Mouse (Mus musculus): Measurements from ENCODE around the gene Slc22a17. TPM values are rescaled to one million over a fixed set of nuclear protein-coding genes. Genes with fewer than 3 reads are reported as not detected.
"Not testable (repeated sequence)": the region's sequence is repeated elsewhere in the genome, so short reads cannot be mapped to it uniquely, and the experiment has no call there.

The Slc22a17 gene
- polyA plus RNA-seq, 1 experiment from 2014 or later = 25.6 TPM

DNA sequence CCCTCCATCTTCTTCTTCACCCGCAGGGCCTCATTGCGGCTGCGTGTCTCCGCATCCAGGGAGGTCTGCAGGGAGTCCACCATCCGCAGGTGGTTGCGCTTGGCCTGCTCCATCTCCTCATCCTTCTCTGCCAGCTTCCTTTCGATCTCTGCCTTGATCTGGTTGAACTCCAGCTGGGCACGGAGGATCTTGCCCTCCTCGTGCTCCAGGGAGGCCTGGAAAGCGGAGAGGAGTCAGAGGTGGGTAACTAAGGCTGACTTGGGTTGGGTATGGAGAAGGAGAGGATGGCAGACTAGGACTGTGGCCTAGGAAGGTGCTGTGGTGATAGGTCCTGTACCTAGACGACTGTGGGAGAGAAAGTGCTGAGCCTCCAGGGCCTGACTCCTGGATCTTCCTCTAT is 34.1 kb upstream of the Slc22a17 start:
- H3K36me3 ChIP-seq (ENCODE audit: control insufficient read depth, insufficient read depth, low read length) = peaks cover 100% of the 10 kb centered on the region
- H3K27me3 ChIP-seq (ENCODE audit: control insufficient read depth, insufficient read depth, low read length); H3K4me3 ChIP-seq (ENCODE audit: control insufficient read depth in 1 of 2, insufficient read depth in 1 of 2, low read depth in 1 of 2, low read length in 2 of 2); ATAC-seq (ENCODE audit: insufficient number of reproducible peaks, insufficient read depth, low FRiP score, low read depth); H3K9me3 ChIP-seq (ENCODE audit: control insufficient read depth, low read length); H3K9ac ChIP-seq (ENCODE audit: low read length); H3K4me1 ChIP-seq (ENCODE audit: control insufficient read depth in 2 of 2, insufficient read depth in 2 of 2, low read length in 2 of 2); H3K27ac ChIP-seq (replicated peaks in 1 of 2; ENCODE audit: control insufficient read depth in 1 of 2, insufficient read depth in 1 of 2, low read depth in 2 of 2, low read length in 2 of 2); H3K4me2 ChIP-seq (ENCODE audit: low read length): not testable (repeated sequence)
- 85% methylated on average over 11 of the region's 11 CpGs for WGBS

DNA sequence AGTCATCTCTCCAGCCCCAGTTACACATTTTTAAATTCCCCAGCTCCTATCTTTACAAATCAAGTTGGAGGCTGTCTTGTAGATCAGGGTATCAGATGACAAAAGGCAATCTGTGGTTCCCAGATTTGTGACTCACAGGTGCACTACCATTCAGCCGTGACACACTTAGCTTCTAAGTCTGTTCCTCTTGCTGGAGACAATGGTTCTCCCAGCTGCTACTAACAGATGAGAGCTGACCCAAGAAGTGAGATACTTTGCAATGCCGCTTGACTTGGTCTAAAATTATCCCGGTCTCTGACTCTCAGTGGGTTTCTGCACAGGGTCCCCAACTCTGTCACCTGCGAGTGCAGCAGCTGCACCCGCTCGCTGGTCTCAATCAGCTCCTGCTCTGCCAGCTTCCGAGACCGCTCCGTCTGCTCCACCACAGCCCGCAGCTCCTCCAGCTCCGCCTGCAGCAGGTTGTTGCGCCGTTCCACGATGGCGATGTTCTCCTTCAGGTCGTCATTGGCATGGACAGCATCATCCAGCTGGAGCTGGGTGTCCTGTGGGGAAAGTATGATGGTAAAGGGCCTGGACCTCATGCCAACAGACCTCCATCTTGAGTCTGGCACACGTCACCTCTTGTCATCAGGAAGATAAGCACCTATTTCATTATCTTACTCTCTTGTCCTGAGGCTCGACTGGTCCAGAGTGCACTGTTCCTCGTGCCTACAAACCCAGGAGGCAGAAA is 33.2 kb upstream of the Slc22a17 start:
- Histone ChIP-seq H3K4me2 (ENCODE audit: low read length) (no peak overlapping the region), H3K36me3 (ENCODE audit: control insufficient read depth, insufficient read depth, low read length) (peaks cover 100% of the 10 kb centered on the region), H3K9ac (ENCODE audit: low read length) (no peak overlapping the region), H3K27me3 (ENCODE audit: control insufficient read depth, insufficient read depth, low read length) (no peaks in the 10 kb centered on the region), H3K27ac (replicated peaks in 1 of 2; ENCODE audit: control insufficient read depth in 1 of 2, insufficient read depth in 1 of 2, low read depth in 2 of 2, low read length in 2 of 2) (0 out of 4 replicates have a peak overlapping the region, but pooled peaks of 1 of the 2 experiments have one; percentile 14), H3K4me3 (ENCODE audit: control insufficient read depth in 1 of 2, insufficient read depth in 1 of 2, low read depth in 1 of 2, low read length in 2 of 2) (no peak overlapping the region), H3K4me1 (ENCODE audit: control insufficient read depth in 2 of 2, insufficient read depth in 2 of 2, low read length in 2 of 2) (peaks cover 2 to 3% of the 10 kb centered on the region in 2 experiments; a peak in 1 of 4 replicates), H3K9me3 (ENCODE audit: control insufficient read depth, low read length) (no peaks in the 10 kb centered on the region)
- no peak for ATAC-seq (ENCODE audit: insufficient number of reproducible peaks, insufficient read depth, low FRiP score, low read depth)
- 34% methylated on average over 19 of the region's 19 CpGs for WGBS

DNA sequence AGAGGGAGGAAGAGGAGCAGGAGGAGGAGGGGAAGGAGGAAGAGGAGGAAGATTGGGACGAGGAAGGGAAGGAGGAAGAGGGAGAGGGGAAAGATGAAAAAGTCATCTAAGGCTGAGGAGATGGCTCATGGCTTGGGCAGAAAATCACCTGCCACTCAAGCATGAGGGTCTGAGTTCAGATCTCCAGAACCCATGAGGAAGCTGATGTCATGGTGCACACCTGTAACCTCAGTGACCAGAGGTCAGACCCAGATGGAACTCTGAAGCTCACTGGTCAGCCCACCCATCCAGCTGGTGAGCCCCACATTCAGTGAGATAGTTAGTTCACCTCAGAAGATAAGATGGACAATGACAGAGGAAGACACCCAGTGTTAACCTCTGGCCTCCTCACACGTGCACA is 32.0 kb upstream of the Slc22a17 start:
- no peak overlapping the region for H3K4me2 ChIP-seq (ENCODE audit: low read length)
- H3K9me3 ChIP-seq (ENCODE audit: control insufficient read depth, low read length) = no peaks in the 10 kb centered on the region
- H3K27me3 ChIP-seq (ENCODE audit: control insufficient read depth, insufficient read depth, low read length) = no peaks in the 10 kb centered on the region
- no peak overlapping the region for H3K9ac ChIP-seq (ENCODE audit: low read length)
- H3K4me1 ChIP-seq (ENCODE audit: control insufficient read depth in 2 of 2, insufficient read depth in 2 of 2, low read length in 2 of 2) = peaks cover 2 to 3% of the 10 kb centered on the region in 2 experiments; a peak in 1 of 4 replicates
- ATAC-seq (ENCODE audit: insufficient number of reproducible peaks, insufficient read depth, low FRiP score, low read depth) = no peak
- no peak overlapping the region for H3K4me3 ChIP-seq (ENCODE audit: control insufficient read depth in 1 of 2, insufficient read depth in 1 of 2, low read depth in 1 of 2, low read length in 2 of 2)
- H3K27ac ChIP-seq (replicated peaks in 1 of 2; ENCODE audit: control insufficient read depth in 1 of 2, insufficient read depth in 1 of 2, low read depth in 2 of 2, low read length in 2 of 2) = no peak overlapping the region
- WGBS = 62% methylated on average over 2 of the region's 2 CpGs
- peaks cover 100% of the 10 kb centered on the region for H3K36me3 ChIP-seq (ENCODE audit: control insufficient read depth, insufficient read depth, low read length)

DNA sequence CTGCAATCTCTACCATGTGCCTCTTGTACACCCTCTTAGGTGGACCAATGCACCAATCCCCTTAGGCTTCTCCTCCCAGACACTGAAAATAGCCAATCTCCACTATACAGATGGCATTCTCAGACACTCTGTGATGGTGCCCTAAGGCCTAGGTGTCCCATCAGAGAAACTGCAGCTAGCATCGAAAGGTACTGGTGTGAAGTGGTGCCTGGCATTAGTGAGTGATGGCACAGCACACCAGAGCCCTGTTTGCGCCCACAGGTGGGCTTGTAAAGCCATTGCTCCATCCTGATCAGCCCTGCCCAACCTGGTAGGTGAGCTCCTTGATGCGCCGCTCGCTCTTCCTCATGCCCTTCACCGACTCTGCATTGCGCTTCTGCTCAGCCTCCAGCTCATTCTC is 31.0 kb upstream of the Slc22a17 start:
- H3K4me1 ChIP-seq (ENCODE audit: control insufficient read depth in 2 of 2, insufficient read depth in 2 of 2, low read length in 2 of 2) = peaks cover 0 to 3% of the 10 kb centered on the region in 2 experiments; a peak in 1 of 4 replicates
- H3K4me2 ChIP-seq (ENCODE audit: low read length) = no peak overlapping the region
- no peaks in the 10 kb centered on the region for H3K27me3 ChIP-seq (ENCODE audit: control insufficient read depth, insufficient read depth, low read length)
- no peak for ATAC-seq (ENCODE audit: insufficient number of reproducible peaks, insufficient read depth, low FRiP score, low read depth)
- WGBS = 88% methylated on average over 7 of the region's 7 CpGs
- H3K27ac ChIP-seq (replicated peaks in 1 of 2; ENCODE audit: control insufficient read depth in 1 of 2, insufficient read depth in 1 of 2, low read depth in 2 of 2, low read length in 2 of 2) = 0 out of 4 replicates have a peak overlapping the region, but pooled peaks of 1 of the 2 experiments have one; percentile 19
- no peaks in the 10 kb centered on the region for H3K9me3 ChIP-seq (ENCODE audit: control insufficient read depth, low read length)
- peaks cover 95% of the 10 kb centered on the region for H3K36me3 ChIP-seq (ENCODE audit: control insufficient read depth, insufficient read depth, low read length)
- H3K4me3 ChIP-seq (ENCODE audit: control insufficient read depth in 1 of 2, insufficient read depth in 1 of 2, low read depth in 1 of 2, low read length in 2 of 2) = no peak overlapping the region
- H3K9ac ChIP-seq (ENCODE audit: low read length) = no peak overlapping the region

- Histone ChIP-seq H3K4me2 (ENCODE audit: low read length) (no peak overlapping the region), H3K4me1 (ENCODE audit: control insufficient read depth in 2 of 2, insufficient read depth in 2 of 2, low read length in 2 of 2) (peaks cover 2 to 4% of the 10 kb centered on the region in 2 experiments; a peak in 1 of 4 replicates), H3K27ac (replicated peaks in 1 of 2; ENCODE audit: control insufficient read depth in 1 of 2, insufficient read depth in 1 of 2, low read depth in 2 of 2, low read length in 2 of 2) (no peak overlapping the region), H3K36me3 (ENCODE audit: control insufficient read depth, insufficient read depth, low read length) (peaks cover 80% of the 10 kb centered on the region), H3K27me3 (ENCODE audit: control insufficient read depth, insufficient read depth, low read length) (no peaks in the 10 kb centered on the region), H3K4me3 (ENCODE audit: control insufficient read depth in 1 of 2, insufficient read depth in 1 of 2, low read depth in 1 of 2, low read length in 2 of 2) (no peak overlapping the region), H3K9ac (ENCODE audit: low read length) (no peak overlapping the region), H3K9me3 (ENCODE audit: control insufficient read depth, low read length) (no peaks in the 10 kb centered on the region)
- 74% methylated on average over 8 of the region's 8 CpGs for WGBS
- no peak for ATAC-seq (ENCODE audit: insufficient number of reproducible peaks, insufficient read depth, low FRiP score, low read depth)
Measured at GRCm38 (mm10) chr14:54942479-54942878, 29.5 kb upstream of the Slc22a17 start.

GRCm38 (mm10) chr14:54941024-54941978 is 28.4 kb upstream of the Slc22a17 start:
- Histone ChIP-seq H3K27me3 (ENCODE audit: control insufficient read depth, insufficient read depth, low read length) (no peaks in the 10 kb centered on the region), H3K27ac (replicated peaks in 1 of 2; ENCODE audit: control insufficient read depth in 1 of 2, insufficient read depth in 1 of 2, low read depth in 2 of 2, low read length in 2 of 2) (peak overlapping the region in 1 of 2 experiments; percentile 12; a peak in 1 of 4 replicates), H3K4me2 (ENCODE audit: low read length) (no peak overlapping the region), H3K4me3 (ENCODE audit: control insufficient read depth in 1 of 2, insufficient read depth in 1 of 2, low read depth in 1 of 2, low read length in 2 of 2) (no peak overlapping the region), H3K9me3 (ENCODE audit: control insufficient read depth, low read length) (no peaks in the 10 kb centered on the region), H3K4me1 (ENCODE audit: control insufficient read depth in 2 of 2, insufficient read depth in 2 of 2, low read length in 2 of 2) (peaks cover 5% of the 10 kb centered on the region in 2 experiments; a peak in 2 of 4 replicates), H3K9ac (ENCODE audit: low read length) (no peak overlapping the region), H3K36me3 (ENCODE audit: control insufficient read depth, insufficient read depth, low read length) (peaks cover 68% of the 10 kb centered on the region)
- no peak for ATAC-seq (ENCODE audit: insufficient number of reproducible peaks, insufficient read depth, low FRiP score, low read depth)
- 57% methylated on average over 13 of the region's 13 CpGs for WGBS

DNA sequence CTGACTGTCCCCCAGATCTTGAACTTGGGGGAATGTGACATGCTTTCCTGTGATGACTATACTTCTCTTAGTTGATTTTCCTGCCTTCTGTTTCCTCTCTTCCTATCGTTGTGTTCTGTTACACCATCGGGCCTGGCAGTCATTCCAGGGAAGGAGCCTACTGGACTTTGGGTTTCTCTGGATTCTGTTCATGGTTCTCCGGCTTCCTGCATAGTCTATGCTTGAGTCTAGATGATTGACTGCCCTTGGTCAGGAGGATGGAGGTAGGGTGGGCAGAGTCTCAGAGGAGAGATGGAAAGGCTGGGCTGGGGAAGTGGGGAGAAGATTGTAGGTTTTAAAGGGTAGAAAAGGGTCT is 27.2 kb upstream of the Slc22a17 start:
- Histone ChIP-seq H3K27me3 (ENCODE audit: control insufficient read depth, insufficient read depth, low read length) (no peaks in the 10 kb centered on the region), H3K4me1 (ENCODE audit: control insufficient read depth in 2 of 2, insufficient read depth in 2 of 2, low read length in 2 of 2) (peaks cover 5 to 7% of the 10 kb centered on the region in 2 experiments; a peak in 2 of 4 replicates), H3K27ac (replicated peaks in 1 of 2; ENCODE audit: control insufficient read depth in 1 of 2, insufficient read depth in 1 of 2, low read depth in 2 of 2, low read length in 2 of 2) (peak overlapping the region; percentile 29 to 51; a peak in 2 of 4 replicates), H3K9ac (ENCODE audit: low read length) (no peak overlapping the region), H3K4me3 (ENCODE audit: control insufficient read depth in 1 of 2, insufficient read depth in 1 of 2, low read depth in 1 of 2, low read length in 2 of 2) (no peak overlapping the region), H3K36me3 (ENCODE audit: control insufficient read depth, insufficient read depth, low read length) (peaks cover 56% of the 10 kb centered on the region), H3K9me3 (ENCODE audit: control insufficient read depth, low read length) (no peaks in the 10 kb centered on the region), H3K4me2 (ENCODE audit: low read length) (no peak overlapping the region)
- 45% methylated on average over 3 of the region's 3 CpGs for WGBS
- ATAC-seq (ENCODE audit: insufficient number of reproducible peaks, insufficient read depth, low FRiP score, low read depth) = no peak

Data from heart, embryonic 14.5 days (tissue).